Mouse (Mus musculus): Measurements from ENCODE around the gene Eif4g3.

DNA sequence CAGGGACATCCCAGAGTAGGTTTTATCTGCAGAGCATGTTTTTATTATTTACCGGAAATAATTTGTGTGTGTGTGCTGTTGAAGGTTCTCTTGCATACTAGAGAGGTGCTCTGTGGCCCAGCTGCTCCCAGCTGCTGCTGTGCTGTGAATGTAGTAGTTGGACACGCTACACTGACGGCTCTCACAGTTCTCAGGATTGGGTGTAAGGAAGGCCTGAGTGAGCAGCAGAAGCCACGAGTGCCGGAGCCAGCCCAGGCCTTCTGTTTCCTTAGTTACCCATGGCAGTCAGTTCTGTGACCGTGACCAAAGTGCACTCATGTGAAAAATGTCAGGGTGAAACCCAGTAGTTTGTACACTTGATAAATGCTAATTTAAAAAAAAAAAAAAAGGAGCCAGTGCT, 25.2 kb downstream of the Eif4g3 start:
- no peak for TF ChIP-seq ZMIZ1 (IDR thresholded peaks at IDR 0.05; ENCODE audit: low read depth, low read length)
- TF ChIP-seq CTCF (IDR thresholded peaks at IDR 0.05 in 2 of 3, conservative IDR thresholded peaks at IDR 0.05 in 1 of 3; ENCODE audit: control insufficient read depth in 1 of 3, insufficient read depth in 1 of 3, low read depth in 2 of 3, low read length in 3 of 3, poor library complexity in 1 of 3, severe bottlenecking in 1 of 3) = no peak
